Mouse (Mus musculus) bone marrow, adult 2 months (tissue): ENCODE data around the gene S100a1.

Experiments used
- CTCF ChIP-seq: fragments of 200-500 bp; IDR thresholded peaks from 2 replicates; pipeline ENCODE4 v1.5.1; 2011; ENCODE audit warnings: low read length, control low read depth; ENCODE audit not compliant: control insufficient read depth, insufficient read depth
- POLR2A ChIP-seq: fragments of 200-500 bp; IDR thresholded peaks from 2 replicates; pipeline ENCODE4 v1.6.1; 2011; ENCODE audit warnings: low read depth, mild to moderate bottlenecking, control low read depth, low read length, borderline replicate concordance; ENCODE audit not compliant: control insufficient read depth

- TF ChIP-seq POLR2A (no peak), CTCF (no peak)
Observed at GRCm38 (mm10) chr3:90505216-90505615, 9.0 kb downstream of the S100a1 start.
